Mouse (Mus musculus): ENCODE results near the gene Itgae. TPM values are rescaled to one million over a fixed set of nuclear protein-coding genes. Genes with fewer than 3 reads are reported as not detected.

Gene Itgae
- polyA plus RNA-seq, 1 experiment from 2014 or later = 0.19 TPM

DNA sequence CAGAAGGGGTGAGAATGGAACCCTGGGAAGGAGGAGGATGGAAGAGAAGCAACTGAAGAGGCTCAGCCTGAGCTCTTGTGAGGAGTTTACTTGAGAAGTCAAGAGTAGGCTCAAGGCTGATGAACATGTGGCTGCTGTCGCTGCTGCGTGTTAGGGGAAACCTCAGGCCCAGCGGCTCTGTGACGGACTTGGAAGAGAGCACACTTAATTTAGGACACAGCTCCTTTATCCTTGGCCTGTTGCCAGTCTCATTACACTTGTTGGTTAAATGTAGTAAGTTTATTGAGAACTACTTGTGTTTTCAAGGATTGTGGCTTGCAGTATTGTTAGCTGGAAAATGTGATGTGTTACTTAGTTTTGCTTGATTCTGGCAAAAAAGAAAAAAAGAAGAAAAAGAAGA is 13.7 kb upstream of the Itgae start:
- Histone ChIP-seq H3K9me3 (replicated peaks) (no peaks in the 10 kb centered on the region), H3K4me1 (no peaks in the 10 kb centered on the region), H3K27me3 (replicated peaks) (no peaks in the 10 kb centered on the region), H3K4me3 (no peak overlapping the region), H3K4me2 (no peak overlapping the region), H3K27ac (no peak overlapping the region), H3K36me3 (peaks cover 97% of the 10 kb centered on the region), H3K9ac (no peak overlapping the region)
- 87% methylated on average over 4 of the region's 4 CpGs for WGBS (ENCODE audit: insufficient replicate concordance)
- no peak for ATAC-seq

DNA sequence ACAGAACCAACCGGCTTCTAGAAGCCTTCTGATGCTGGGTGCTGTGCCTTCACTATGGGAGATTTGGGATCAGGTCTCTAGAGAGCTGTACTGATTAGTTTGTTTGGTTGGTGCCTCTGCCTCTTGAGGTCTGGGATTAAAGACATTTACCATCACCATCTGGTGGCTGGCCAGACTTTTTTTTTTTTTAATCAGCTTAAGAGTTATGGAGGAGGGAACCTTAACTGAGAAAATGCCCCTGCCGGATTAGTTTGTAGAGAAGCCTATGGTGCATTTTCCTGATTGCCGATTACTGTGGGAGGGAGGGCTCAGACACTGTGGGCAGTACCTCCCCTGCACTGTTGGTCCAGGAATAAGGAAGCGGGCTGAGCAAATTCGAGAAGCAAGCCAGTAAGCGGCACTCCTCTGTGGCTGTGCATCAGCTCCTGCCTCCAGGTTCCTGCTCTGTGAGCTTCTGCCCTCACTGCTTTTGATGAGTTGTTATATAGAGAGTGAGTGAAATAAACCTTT is 13.1 kb upstream of the Itgae start:
- ATAC-seq = no peak
- H3K27me3 ChIP-seq (replicated peaks) = no peaks in the 10 kb centered on the region
- no peak overlapping the region for H3K4me2 ChIP-seq
- no peaks in the 10 kb centered on the region for H3K9me3 ChIP-seq (replicated peaks)
- H3K36me3 ChIP-seq = peaks cover 98% of the 10 kb centered on the region
- H3K27ac ChIP-seq = no peak overlapping the region
- no peak overlapping the region for H3K9ac ChIP-seq
- no peak overlapping the region for H3K4me3 ChIP-seq
- H3K4me1 ChIP-seq = no peaks in the 10 kb centered on the region
- WGBS (ENCODE audit: insufficient replicate concordance) = 79% methylated on average over 6 of the region's 6 CpGs

DNA sequence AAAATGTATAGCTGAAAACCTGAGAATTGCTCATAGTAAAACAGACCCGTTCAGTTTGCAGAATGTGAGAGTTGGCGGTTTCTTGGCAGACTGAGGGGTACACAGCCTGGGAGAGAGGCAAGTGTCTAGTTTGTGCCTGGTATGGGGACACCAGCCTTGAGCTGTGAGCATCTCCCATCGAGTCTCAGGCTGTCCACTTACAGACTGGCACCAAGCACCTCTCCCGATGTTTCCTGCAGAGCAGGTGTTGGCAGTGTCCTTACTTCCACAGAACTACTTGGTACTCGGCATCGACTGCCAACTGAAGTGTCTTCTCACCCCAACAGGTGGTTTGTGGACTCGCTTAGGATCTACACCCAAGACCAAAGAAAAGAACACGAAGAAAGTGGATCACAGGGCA is 11.8 kb upstream of the Itgae start:
- 84% methylated on average over 8 of the region's 8 CpGs for WGBS (ENCODE audit: insufficient replicate concordance)
- H3K9me3 ChIP-seq (replicated peaks) = no peaks in the 10 kb centered on the region
- no peak overlapping the region for H3K27ac ChIP-seq
- H3K27me3 ChIP-seq (replicated peaks) = no peaks in the 10 kb centered on the region
- H3K4me2 ChIP-seq = no peak overlapping the region
- no peak overlapping the region for H3K4me3 ChIP-seq
- no peak overlapping the region for H3K9ac ChIP-seq
- no peaks in the 10 kb centered on the region for H3K4me1 ChIP-seq
- peaks cover 90% of the 10 kb centered on the region for H3K36me3 ChIP-seq
- ATAC-seq = no peak

DNA sequence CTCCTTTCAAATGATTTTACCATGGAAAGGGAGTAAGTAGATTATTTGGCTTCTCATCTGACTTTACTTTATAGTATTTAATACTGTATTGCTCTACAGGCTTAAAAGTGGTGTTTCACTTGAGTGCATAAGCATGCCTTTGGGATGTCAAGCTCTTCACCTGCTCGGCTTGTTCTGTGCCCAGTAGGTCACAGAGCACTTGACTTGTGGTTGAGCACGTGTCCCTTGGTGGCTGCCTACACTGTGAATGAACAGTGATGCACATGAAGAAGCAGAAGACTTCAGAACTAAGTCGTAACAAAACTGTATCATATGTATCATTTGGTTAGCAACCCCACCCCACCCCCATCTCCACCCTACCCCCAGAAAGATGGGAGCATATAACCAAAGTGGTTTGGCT is 10.1 kb upstream of the Itgae start:
- Histone ChIP-seq H3K27me3 (replicated peaks) (no peaks in the 10 kb centered on the region), H3K27ac (no peak overlapping the region), H3K4me1 (peaks cover 7% of the 10 kb centered on the region; the same call in 1 of the 2 replicates), H3K9ac (no peak overlapping the region), H3K4me2 (no peak overlapping the region), H3K9me3 (replicated peaks) (no peaks in the 10 kb centered on the region), H3K4me3 (no peak overlapping the region), H3K36me3 (peaks cover 88% of the 10 kb centered on the region)
- ATAC-seq = no peak
- WGBS (ENCODE audit: insufficient replicate concordance) = 83% methylated on average over 3 of the region's 3 CpGs

DNA sequence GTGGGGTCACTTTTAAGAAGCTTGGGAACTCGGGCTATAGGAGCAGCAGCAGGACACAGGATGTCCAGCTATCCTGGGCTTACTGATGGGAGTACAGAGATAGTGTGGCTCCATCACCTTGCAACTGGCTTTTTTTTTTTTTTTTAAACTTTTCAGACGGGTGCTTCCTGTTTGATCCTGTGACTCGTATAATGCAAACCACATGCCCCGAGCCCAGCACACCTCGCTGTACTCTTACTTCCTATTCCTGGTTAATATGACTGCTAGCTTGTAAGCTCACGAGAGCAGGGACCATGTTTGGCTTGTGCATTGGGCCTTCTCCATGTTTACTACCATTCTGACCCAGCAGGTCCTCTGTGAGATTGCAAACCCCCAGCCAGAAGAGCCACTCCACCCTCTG is 6.1 kb upstream of the Itgae start:
- 33% methylated on average over 6 of the region's 6 CpGs for WGBS (ENCODE audit: insufficient replicate concordance)
- H3K4me3 ChIP-seq = no peak overlapping the region
- no peak overlapping the region for H3K9ac ChIP-seq
- no peak overlapping the region for H3K4me2 ChIP-seq
- no peak for ATAC-seq
- no peaks in the 10 kb centered on the region for H3K9me3 ChIP-seq (replicated peaks)
- H3K4me1 ChIP-seq = peaks cover 10% of the 10 kb centered on the region; the same call in 1 of the 2 replicates
- H3K27ac ChIP-seq = 0 out of 2 replicates have a peak overlapping the region, but pooled peaks have one; percentile 39
- H3K27me3 ChIP-seq (replicated peaks) = no peaks in the 10 kb centered on the region
- H3K36me3 ChIP-seq = peaks cover 49% of the 10 kb centered on the region

DNA sequence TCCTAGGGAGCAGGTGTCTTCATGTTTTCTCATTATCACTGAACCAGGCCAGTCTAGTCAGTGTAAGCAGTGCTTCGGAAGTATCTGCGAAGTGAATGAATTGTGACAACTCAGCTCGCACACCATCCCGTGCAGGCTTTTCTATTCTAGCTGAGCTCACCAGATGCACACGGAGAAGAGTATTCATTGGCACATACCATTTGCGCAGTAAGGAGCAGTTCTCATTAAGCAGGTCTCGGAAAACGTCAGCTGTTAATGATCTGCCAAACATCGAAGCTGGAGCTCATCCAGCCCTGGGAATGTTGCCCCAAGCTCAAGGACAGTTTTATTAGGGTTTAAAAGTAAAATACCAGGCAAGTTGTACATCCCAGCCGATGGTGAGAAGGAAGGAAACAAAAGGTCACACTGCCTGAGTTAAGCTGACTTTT is 5.6 kb upstream of the Itgae start:
- Histone ChIP-seq H3K27me3 (replicated peaks) (no peaks in the 10 kb centered on the region), H3K9ac (no peak overlapping the region), H3K36me3 (peaks cover 44% of the 10 kb centered on the region), H3K4me3 (no peak overlapping the region), H3K4me1 (peaks cover 10% of the 10 kb centered on the region; the same call in 1 of the 2 replicates), H3K9me3 (replicated peaks) (no peaks in the 10 kb centered on the region), H3K4me2 (no peak overlapping the region), H3K27ac (0 out of 2 replicates have a peak overlapping the region, but pooled peaks have one; percentile 39)
- no peak for ATAC-seq
- 77% methylated on average over 10 of the region's 10 CpGs for WGBS (ENCODE audit: insufficient replicate concordance)

DNA sequence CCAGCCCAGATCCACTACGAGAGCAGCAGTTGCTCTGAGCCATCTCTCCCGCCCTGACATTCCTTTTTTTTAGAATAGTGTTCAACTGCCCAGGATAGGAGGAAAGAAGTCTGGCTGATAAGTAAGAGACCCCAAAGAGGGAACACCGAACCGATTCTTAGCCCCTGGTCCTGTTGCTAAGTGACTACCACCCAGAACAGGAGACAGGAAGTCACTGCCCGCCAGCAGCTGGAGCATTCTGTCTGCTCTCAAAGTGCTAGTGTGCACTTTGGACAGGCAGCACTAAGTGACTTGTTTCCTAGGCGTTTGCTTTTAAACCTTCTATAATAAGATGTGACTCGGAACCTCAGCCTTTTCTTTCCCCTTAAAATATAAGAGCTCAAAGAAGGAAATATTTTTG is 5.0 kb upstream of the Itgae start:
- no peak overlapping the region for H3K9ac ChIP-seq
- no peak overlapping the region for H3K27ac ChIP-seq
- H3K4me2 ChIP-seq = no peak overlapping the region
- peaks cover 39% of the 10 kb centered on the region for H3K36me3 ChIP-seq
- H3K27me3 ChIP-seq (replicated peaks) = no peaks in the 10 kb centered on the region
- WGBS (ENCODE audit: insufficient replicate concordance) = 49% methylated on average over 7 of the region's 7 CpGs
- no peak overlapping the region for H3K4me3 ChIP-seq
- H3K9me3 ChIP-seq (replicated peaks) = no peaks in the 10 kb centered on the region
- ATAC-seq = no peak
- H3K4me1 ChIP-seq = peaks cover 10% of the 10 kb centered on the region; the same call in 1 of the 2 replicates

DNA sequence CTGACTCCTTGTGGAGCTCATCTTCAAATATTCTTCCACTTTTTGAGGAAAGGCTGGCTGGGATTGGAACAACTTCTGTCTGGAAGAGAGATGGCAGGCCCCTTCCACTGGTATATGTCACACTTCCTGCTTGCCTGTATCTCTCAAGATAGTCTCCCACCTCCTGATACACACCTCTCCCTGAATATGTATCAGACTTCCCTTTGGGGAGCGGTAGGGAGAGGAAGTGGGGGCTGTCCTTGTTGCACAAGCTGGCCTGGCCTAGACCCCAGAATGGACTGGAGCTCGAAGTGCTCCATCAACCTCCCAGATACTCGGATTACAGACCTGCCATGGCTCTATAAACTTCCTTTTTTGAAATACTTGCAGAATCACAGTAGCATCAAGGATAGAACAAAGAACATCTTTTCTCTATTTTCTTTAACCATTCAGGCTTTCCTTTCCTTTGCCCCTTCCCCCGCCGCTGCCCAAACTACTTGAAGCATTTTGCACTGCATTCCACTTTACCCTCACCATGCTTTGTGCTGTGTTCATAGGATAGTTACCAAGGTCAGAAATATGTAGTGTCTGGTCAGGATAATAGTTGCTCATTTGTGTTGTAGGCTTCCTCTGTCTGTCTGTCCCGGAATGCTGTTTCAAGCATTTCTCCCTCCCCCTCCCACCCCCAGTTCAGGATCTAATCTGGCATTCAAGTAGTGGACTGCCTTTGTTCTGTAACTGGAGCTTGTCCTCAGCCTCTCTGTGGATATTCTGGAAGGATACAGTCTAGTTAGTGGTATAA is 2.5 kb upstream of the Itgae start:
- Histone ChIP-seq H3K27me3 (replicated peaks) (no peaks in the 10 kb centered on the region), H3K9ac (no peak overlapping the region), H3K9me3 (replicated peaks) (no peaks in the 10 kb centered on the region), H3K4me2 (no peak overlapping the region), H3K4me3 (no peak overlapping the region), H3K4me1 (peaks cover 10% of the 10 kb centered on the region; the same call in 1 of the 2 replicates), H3K36me3 (peaks cover 18% of the 10 kb centered on the region; the same call in 1 of the 2 replicates), H3K27ac (no peak overlapping the region)
- WGBS (ENCODE audit: insufficient replicate concordance) = 46% methylated on average over 6 of the region's 6 CpGs
- no peak for ATAC-seq

DNA sequence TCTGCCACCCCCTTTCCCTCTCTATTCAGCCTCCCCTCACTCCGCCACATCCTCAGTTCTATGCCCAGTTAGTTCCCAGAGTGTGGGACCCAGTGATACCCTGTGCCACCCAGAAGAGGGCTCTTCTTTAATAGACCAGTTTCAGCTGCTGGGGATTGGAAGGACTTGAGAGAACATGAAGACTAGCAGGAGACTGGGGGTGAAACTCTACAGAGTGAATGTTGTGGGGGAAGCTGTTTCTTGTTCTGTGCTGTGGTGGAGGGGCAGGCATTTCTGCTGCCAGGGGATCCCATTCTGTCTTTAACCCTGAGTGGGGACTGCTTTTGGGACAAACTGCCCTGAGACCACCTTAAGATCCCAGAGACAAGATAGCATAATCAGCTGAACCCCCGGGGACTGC is 443 bp downstream of the Itgae start:
- Histone ChIP-seq H3K4me2 (no peak overlapping the region), H3K27ac (no peak overlapping the region), H3K9me3 (replicated peaks) (no peaks in the 10 kb centered on the region), H3K27me3 (replicated peaks) (no peaks in the 10 kb centered on the region), H3K4me3 (no peak overlapping the region), H3K4me1 (0 out of 2 replicates have a peak, but pooled peaks cover 3% of the 10 kb centered on the region), H3K36me3 (no peaks in the 10 kb centered on the region), H3K9ac (no peak overlapping the region)
- 74% methylated on average over 2 of the region's 2 CpGs for WGBS (ENCODE audit: insufficient replicate concordance)
- ATAC-seq = no peak

DNA sequence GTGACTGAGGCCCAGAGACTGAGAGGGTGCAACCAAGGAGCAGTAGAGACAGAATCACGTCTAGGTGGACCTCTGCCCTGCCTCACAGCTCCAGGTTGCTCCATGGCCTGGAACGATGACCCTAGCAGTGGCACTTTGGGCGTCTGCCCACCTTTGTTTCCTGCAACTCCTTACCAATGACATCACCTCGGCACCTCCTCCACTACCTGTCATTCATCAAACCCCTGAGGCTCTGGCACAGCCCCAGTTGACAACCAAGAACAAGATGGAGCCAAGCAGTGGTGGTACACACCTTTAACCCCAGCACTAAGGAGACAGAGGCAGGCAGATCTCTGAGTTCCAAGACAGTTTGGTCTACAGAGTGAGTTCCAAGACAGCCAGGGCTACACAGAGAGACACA is 1.7 kb downstream of the Itgae start:
- H3K27ac ChIP-seq = no peak overlapping the region
- no peaks in the 10 kb centered on the region for H3K4me1 ChIP-seq
- no peaks in the 10 kb centered on the region for H3K9me3 ChIP-seq (replicated peaks)
- H3K4me2 ChIP-seq = no peak overlapping the region
- no peak for ATAC-seq
- H3K27me3 ChIP-seq (replicated peaks) = no peaks in the 10 kb centered on the region
- 49% methylated on average over 4 of the region's 4 CpGs for WGBS (ENCODE audit: insufficient replicate concordance)
- no peak overlapping the region for H3K4me3 ChIP-seq
- H3K36me3 ChIP-seq = no peaks in the 10 kb centered on the region
- H3K9ac ChIP-seq = no peak overlapping the region

DNA sequence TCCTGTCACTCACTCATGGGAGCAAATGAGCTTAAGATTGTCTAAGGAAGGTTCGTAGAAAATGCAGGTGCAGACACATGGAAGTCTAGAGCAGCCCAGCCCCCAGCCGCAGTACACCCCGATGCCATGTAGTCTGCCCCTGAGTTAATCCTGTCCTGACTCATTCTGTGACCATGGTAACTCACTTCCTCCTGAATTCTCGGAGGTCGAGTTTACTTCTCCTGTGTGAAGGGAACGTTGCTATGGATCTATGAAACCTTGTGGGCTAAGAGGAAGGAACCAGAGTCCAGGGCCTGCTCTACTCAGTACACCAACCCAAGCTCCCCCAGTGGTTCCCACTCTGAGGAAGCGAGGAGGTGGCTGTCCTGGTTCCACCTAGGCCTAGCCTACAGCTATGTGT is 2.5 kb downstream of the Itgae start:
- WGBS (ENCODE audit: insufficient replicate concordance) = 41% methylated on average over 7 of the region's 7 CpGs
- no peaks in the 10 kb centered on the region for H3K27me3 ChIP-seq (replicated peaks)
- H3K4me2 ChIP-seq = no peak overlapping the region
- H3K36me3 ChIP-seq = no peaks in the 10 kb centered on the region
- ATAC-seq = peak; percentile 30; the same call in 1 of the 2 replicates
- H3K9ac ChIP-seq = no peak overlapping the region
- H3K4me1 ChIP-seq = no peaks in the 10 kb centered on the region
- no peak overlapping the region for H3K4me3 ChIP-seq
- no peaks in the 10 kb centered on the region for H3K9me3 ChIP-seq (replicated peaks)
- no peak overlapping the region for H3K27ac ChIP-seq

DNA sequence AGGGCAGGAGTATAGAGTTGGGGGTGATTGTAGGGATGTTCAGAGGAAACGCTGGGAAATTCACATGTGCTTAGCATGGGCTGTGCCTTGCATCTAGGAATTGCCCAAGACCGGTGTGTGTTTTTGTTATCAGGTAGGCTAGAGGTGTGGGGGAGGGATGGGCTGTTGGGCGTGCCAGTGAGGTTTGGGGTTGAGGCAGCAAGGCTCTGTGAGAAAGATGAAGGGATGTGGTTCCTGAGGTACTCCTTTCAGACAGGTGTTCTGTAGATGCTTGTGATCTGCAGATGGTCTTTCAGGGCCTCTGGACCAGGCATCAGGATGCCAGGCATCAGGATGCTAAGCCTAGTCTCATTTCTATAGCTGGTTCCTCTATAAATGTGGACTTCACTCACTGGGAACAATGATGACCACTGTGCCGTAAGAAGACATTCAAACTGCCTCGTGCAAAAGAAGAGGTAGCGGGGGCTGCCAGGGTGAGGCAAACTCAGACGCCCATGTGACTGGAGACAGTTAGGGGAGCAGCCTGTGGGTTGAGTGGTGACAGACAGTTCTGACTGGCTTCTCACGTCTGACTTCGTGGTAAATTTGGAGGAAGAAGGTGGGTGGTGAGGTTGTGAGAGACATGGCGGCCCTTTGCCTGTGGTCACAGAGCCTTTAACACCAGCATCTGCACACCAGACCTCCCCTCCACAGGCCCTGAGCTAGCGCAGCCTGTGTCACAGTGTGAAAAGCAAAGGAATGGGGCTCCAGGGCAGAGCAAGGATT is 4.0 kb downstream of the Itgae start:
- WGBS (ENCODE audit: insufficient replicate concordance) = 46% methylated on average over 11 of the region's 11 CpGs
- no peak overlapping the region for H3K9ac ChIP-seq
- H3K4me2 ChIP-seq = no peak overlapping the region
- H3K9me3 ChIP-seq (replicated peaks) = no peaks in the 10 kb centered on the region
- no peaks in the 10 kb centered on the region for H3K27me3 ChIP-seq (replicated peaks)
- no peak overlapping the region for H3K4me3 ChIP-seq
- H3K27ac ChIP-seq = no peak overlapping the region
- H3K4me1 ChIP-seq = no peaks in the 10 kb centered on the region
- H3K36me3 ChIP-seq = no peaks in the 10 kb centered on the region
- ATAC-seq = no peak
